Mouse (Mus musculus): ENCODE data around the gene Ak9. TPM values are rescaled to one million over a fixed set of nuclear protein-coding genes. Genes with fewer than 3 reads are reported as not detected.
"Not testable (repeated sequence)": the region's sequence is repeated elsewhere in the genome, so short reads cannot be mapped to it uniquely, and the experiment has no call there.

Gene Ak9
- polyA plus RNA-seq, 1 experiment from 2014 or later: 0.03 TPM

DNA sequence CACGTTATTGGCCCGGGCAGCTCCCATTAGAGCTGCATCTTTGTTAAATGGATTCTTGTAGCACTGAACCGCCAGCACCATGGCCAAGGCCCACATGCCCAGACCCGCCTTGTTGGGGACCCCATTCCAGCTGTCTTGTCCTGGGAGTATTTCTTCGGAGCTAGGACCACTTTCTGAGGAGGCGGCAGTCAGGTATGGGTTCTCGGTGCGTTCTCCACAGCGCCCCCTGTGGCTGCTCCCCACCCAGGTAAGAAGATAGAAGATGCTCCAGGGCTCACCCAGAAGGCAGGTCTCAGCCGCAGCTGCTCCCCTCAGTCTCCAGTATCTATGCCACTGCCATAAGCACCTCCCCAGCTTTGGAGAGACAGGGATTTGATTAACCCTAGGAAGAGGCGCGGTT lies 76.7 kb downstream of the Ak9 start:
- WGBS: 75% methylated on average over 12 of the region's 12 CpGs
- no peak for DNase-seq (ENCODE audit: low spot score)

DNA sequence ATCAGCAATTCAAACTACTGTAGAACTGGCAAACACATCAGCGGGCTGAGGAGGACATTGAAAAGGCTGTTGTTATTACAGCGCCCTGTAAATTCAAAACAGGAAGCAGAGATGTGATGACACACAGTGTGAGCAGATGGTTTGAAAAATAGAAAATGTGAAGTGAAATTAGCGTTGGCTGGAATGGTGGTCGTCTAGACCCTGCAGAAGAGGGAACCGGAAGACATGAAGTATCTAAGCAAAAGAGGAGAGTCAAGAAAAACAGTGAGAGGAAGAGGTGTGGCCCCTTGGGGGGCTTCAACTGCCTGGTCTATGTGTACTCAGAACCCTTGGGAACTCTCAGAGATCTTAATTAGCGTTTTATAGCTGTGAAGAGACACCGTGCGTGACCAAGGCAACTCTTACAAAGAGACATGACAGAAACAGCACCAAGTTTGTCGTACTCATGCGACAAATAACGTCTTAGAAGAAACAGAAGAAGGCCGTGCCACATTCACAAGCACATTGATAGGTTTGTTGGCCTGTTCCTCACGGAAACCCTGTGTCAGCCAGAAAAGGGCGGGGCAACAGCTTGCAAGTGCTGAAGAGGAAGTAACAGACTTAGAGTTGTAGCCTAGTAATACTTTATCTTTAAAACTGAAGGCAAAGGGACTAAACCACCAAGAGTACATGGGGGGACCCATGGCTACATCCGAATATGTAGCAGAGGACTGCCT lies 81.9 kb downstream of the Ak9 start:
- Histone ChIP-seq H3K27me3 (ENCODE audit: control insufficient read depth, insufficient read depth, low read length) (no peaks in the 10 kb centered on the region), H3K27ac (replicated peaks; ENCODE audit: low read depth, low read length) (no peak overlapping the region), H3K4me2 (ENCODE audit: low read depth, severe bottlenecking) (no peak overlapping the region), H3K9me3 (ENCODE audit: control insufficient read depth, low read length) (no peaks in the 10 kb centered on the region), H3K4me3 (ENCODE audit: low read depth, low read length) (no peak overlapping the region), H3K36me3 (ENCODE audit: control insufficient read depth, insufficient read depth, low read length) (no peaks in the 10 kb centered on the region), H3K9ac (ENCODE audit: low read length) (no peak overlapping the region), H3K4me1 (ENCODE audit: control insufficient read depth, insufficient read depth, low read length) (no peaks in the 10 kb centered on the region)
- DNase-seq (ENCODE audit: low spot score) (no peak), ATAC-seq (ENCODE audit: insufficient number of reproducible peaks, low FRiP score, low TSS enrichment, low read depth) (no peak)
- 72% methylated on average over 15 of the region's 15 CpGs for WGBS

More for the DNA sequence above, 76.7 kb downstream of the Ak9 start:
- Histone ChIP-seq H3K4me3 (ENCODE audit: low read depth, low read length) (no peak overlapping the region), H3K36me3 (ENCODE audit: control insufficient read depth, insufficient read depth, low read length) (no peaks in the 10 kb centered on the region), H3K4me1 (ENCODE audit: control insufficient read depth, insufficient read depth, low read length) (no peaks in the 10 kb centered on the region), H3K27me3 (ENCODE audit: control insufficient read depth, insufficient read depth, low read length) (no peaks in the 10 kb centered on the region), H3K9me3 (ENCODE audit: control insufficient read depth, low read length) (no peaks in the 10 kb centered on the region), H3K9ac (ENCODE audit: low read length) (no peak overlapping the region), H3K27ac (replicated peaks; ENCODE audit: low read depth, low read length) (no peak overlapping the region), H3K4me2 (ENCODE audit: low read depth, severe bottlenecking) (no peak overlapping the region)
- ATAC-seq (ENCODE audit: insufficient number of reproducible peaks, low FRiP score, low TSS enrichment, low read depth): no peak

DNA sequence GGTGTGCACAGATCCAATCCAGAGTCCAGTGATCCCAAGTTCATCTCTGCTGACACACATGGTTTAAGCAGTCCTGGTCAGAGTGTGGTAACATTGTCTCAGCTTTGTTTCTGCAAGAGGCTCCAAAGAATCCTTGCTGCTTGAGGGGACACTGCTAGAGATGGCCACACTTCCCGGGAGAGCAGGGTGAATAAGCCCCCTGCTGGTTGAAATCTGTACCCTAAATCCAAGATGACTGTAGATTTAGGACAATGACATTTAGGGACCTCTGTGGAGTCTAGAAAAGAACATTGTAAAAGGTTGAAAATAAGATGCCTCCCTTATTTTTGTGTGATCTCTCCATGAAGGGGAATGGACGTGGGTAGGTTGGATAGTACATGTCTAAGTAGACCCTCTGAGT lies 89.8 kb downstream of the Ak9 start:
- H3K9me3 ChIP-seq (ENCODE audit: control insufficient read depth, low read length): no peaks in the 10 kb centered on the region
- DNase-seq (ENCODE audit: low spot score) (no peak), ATAC-seq (ENCODE audit: insufficient number of reproducible peaks, low FRiP score, low TSS enrichment, low read depth) (no peak)
- H3K4me1 ChIP-seq (ENCODE audit: control insufficient read depth, insufficient read depth, low read length): no peaks in the 10 kb centered on the region
- no peaks in the 10 kb centered on the region for H3K36me3 ChIP-seq (ENCODE audit: control insufficient read depth, insufficient read depth, low read length)
- no peak overlapping the region for H3K4me2 ChIP-seq (ENCODE audit: low read depth, severe bottlenecking)
- H3K4me3 ChIP-seq (ENCODE audit: low read depth, low read length): no peak overlapping the region
- WGBS: 52% methylated on average over 2 of the region's 2 CpGs
- no peak overlapping the region for H3K27ac ChIP-seq (replicated peaks; ENCODE audit: low read depth, low read length)
- no peaks in the 10 kb centered on the region for H3K27me3 ChIP-seq (ENCODE audit: control insufficient read depth, insufficient read depth, low read length)
- H3K9ac ChIP-seq (ENCODE audit: low read length): no peak overlapping the region

DNA sequence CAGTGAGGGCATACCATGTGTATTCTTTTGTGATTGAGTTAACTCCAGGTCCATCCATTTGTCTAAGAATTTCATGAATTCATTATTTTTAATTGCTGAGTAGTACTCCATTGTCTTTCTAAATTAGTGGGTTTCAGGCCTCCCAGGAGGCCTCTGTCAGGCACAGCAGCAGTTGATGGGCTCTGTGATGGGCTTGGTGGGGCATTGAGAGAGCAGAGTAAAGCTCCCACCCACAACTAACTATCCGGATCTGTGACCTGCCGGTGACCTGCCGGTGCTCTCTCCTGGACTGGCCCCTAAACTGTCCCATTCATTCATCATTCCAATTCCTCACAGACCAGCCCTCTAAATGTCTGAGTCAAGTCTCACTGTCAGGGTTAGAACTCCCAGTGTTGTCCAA lies 97.3 kb downstream of the Ak9 start:
- Histone ChIP-seq H3K9ac (ENCODE audit: low read length) (no peak overlapping the region), H3K4me3 (ENCODE audit: low read depth, low read length) (no peak overlapping the region), H3K27me3 (ENCODE audit: control insufficient read depth, insufficient read depth, low read length) (no peaks in the 10 kb centered on the region), H3K36me3 (ENCODE audit: control insufficient read depth, insufficient read depth, low read length) (no peaks in the 10 kb centered on the region), H3K4me1 (ENCODE audit: control insufficient read depth, insufficient read depth, low read length) (no peaks in the 10 kb centered on the region), H3K9me3 (ENCODE audit: control insufficient read depth, low read length) (no peaks in the 10 kb centered on the region), H3K27ac (replicated peaks; ENCODE audit: low read depth, low read length) (no peak overlapping the region), H3K4me2 (ENCODE audit: low read depth, severe bottlenecking) (no peak overlapping the region)
- WGBS: 85% methylated on average over 3 of the region's 3 CpGs
- no peak for ATAC-seq (ENCODE audit: insufficient number of reproducible peaks, low FRiP score, low TSS enrichment, low read depth)
- DNase-seq (ENCODE audit: low spot score): no peak

DNA sequence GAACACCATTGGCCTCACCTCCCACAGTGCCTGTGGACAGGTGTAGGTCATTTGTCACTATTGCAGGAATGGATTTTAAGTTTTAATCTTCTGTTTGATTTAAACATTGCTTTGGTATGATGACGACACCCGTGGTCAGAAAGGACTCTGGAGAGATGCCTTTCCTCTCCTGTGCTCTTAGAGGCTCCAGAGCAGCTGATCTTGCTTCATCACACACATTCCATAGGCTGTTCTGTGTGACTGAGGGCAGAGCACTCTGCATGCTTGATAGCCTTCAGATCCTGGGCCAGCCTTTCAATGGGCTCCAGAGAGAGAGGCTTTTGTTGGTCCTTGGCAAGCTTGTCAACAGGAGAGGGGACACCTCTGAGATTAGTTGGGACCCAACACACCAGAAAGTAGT lies 99.6 kb downstream of the Ak9 start:
- H3K36me3 ChIP-seq (ENCODE audit: control insufficient read depth, insufficient read depth, low read length): no peaks in the 10 kb centered on the region
- ATAC-seq (ENCODE audit: insufficient number of reproducible peaks, low FRiP score, low TSS enrichment, low read depth) (no peak), DNase-seq (ENCODE audit: low spot score) (no peak)
- H3K4me3 ChIP-seq (ENCODE audit: low read depth, low read length): no peak overlapping the region
- H3K9ac ChIP-seq (ENCODE audit: low read length): no peak overlapping the region
- no peaks in the 10 kb centered on the region for H3K9me3 ChIP-seq (ENCODE audit: control insufficient read depth, low read length)
- H3K4me2 ChIP-seq (ENCODE audit: low read depth, severe bottlenecking): no peak overlapping the region
- no peaks in the 10 kb centered on the region for H3K27me3 ChIP-seq (ENCODE audit: control insufficient read depth, insufficient read depth, low read length)
- H3K4me1 ChIP-seq (ENCODE audit: control insufficient read depth, insufficient read depth, low read length): no peaks in the 10 kb centered on the region
- no peak overlapping the region for H3K27ac ChIP-seq (replicated peaks; ENCODE audit: low read depth, low read length)
- 79% methylated on average over 2 of the region's 2 CpGs for WGBS

DNA sequence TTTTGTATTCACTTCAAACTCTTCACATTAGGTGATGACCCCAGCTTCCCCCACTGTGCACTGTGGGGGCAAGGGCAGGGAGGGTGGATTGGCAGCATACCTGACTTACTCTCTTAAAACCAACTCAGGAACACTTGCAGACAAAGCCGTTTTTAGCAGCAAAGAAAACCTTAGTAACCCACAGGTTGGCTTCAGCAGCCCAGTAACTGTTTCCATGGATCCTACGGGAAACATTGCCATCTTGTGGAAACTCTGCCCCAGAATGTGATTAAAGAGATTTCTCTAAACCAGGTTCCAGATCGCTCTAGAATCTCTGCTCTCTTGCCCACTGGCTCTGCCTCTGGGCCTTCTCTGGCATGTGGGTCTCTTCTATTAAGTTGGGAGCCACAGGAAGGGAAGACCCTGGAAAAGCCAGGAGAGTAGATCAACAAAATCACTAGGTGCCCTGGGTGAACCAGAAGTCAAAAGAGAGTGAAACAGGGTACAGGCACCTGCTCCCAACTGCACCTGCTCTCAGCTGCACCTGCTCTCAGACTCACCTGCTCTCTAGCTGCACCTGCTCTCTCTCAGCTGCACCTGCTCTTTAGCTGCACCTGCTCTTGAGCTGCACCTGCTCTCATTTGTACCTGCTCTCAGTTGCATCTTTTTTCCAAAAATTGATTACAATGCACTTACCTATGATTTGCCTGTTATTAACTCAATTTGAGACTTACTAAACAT lies 100.3 kb downstream of the Ak9 start:
- no peak for DNase-seq (ENCODE audit: low spot score)
- ATAC-seq (ENCODE audit: insufficient number of reproducible peaks, low FRiP score, low TSS enrichment, low read depth): no peak
- Histone ChIP-seq H3K4me3 (ENCODE audit: low read depth, low read length) (no peak overlapping the region), H3K4me2 (ENCODE audit: low read depth, severe bottlenecking) (no peak overlapping the region), H3K27ac (replicated peaks; ENCODE audit: low read depth, low read length) (no peak overlapping the region), H3K4me1 (ENCODE audit: control insufficient read depth, insufficient read depth, low read length) (no peaks in the 10 kb centered on the region), H3K36me3 (ENCODE audit: control insufficient read depth, insufficient read depth, low read length) (no peaks in the 10 kb centered on the region), H3K9ac (ENCODE audit: low read length) (no peak overlapping the region), H3K27me3 (ENCODE audit: control insufficient read depth, insufficient read depth, low read length) (no peaks in the 10 kb centered on the region), H3K9me3 (ENCODE audit: control insufficient read depth, low read length) (no peaks in the 10 kb centered on the region)
- 39% methylated on average over 3 of the region's 3 CpGs for WGBS

DNA sequence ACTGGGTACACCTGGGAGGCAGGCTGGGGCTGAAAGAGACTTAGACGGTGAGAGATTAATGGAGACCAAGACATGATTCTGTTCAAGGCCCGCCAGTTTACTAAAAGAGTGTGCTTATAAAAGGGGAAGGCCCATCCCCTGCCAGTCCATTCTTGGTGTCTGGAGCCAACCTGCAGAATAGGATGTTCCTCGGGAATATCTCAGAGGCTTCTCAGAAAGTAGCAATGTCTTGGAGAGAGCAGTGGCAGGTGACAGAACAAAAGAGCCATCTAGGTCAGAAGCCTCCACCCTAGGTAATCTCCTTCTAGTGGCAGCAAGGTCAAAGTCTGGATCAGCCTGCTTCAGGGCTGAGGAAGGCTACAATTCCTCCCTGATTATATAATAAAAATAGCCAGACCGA lies 106.4 kb downstream of the Ak9 start:
- not testable (repeated sequence) for H3K27me3 ChIP-seq (ENCODE audit: control insufficient read depth, insufficient read depth, low read length); H3K4me2 ChIP-seq (ENCODE audit: low read depth, severe bottlenecking); H3K4me1 ChIP-seq (ENCODE audit: control insufficient read depth, insufficient read depth, low read length); H3K9me3 ChIP-seq (ENCODE audit: control insufficient read depth, low read length); H3K4me3 ChIP-seq (ENCODE audit: low read depth, low read length); H3K36me3 ChIP-seq (ENCODE audit: control insufficient read depth, insufficient read depth, low read length); H3K9ac ChIP-seq (ENCODE audit: low read length); ATAC-seq (ENCODE audit: insufficient number of reproducible peaks, low FRiP score, low TSS enrichment, low read depth); DNase-seq (ENCODE audit: low spot score); H3K27ac ChIP-seq (replicated peaks; ENCODE audit: low read depth, low read length)
- 92% methylated on average over 4 of the region's 4 CpGs for WGBS

DNA sequence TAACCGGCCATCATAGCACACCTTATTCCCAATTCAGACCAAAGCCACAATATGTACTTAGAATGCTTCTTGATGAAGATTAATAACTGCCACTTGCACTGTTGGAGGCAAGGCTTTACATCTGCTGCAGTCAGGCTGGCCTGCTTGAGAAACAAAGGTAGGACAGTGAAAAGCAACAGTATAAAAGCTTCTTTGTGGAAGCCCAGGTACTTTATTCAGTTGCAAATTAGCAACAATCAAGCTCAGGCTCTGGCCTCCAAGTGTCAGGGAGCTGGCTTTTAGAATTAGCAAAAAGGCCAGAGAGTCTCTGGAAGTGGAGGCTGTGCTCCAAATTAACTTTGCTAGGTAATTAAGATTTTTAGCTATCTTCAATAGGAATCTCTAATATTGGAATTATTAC lies 107.0 kb downstream of the Ak9 start:
- not testable (repeated sequence) for H3K4me1 ChIP-seq (ENCODE audit: control insufficient read depth, insufficient read depth, low read length); H3K27ac ChIP-seq (replicated peaks; ENCODE audit: low read depth, low read length); H3K4me3 ChIP-seq (ENCODE audit: low read depth, low read length); H3K36me3 ChIP-seq (ENCODE audit: control insufficient read depth, insufficient read depth, low read length); ATAC-seq (ENCODE audit: insufficient number of reproducible peaks, low FRiP score, low TSS enrichment, low read depth); H3K27me3 ChIP-seq (ENCODE audit: control insufficient read depth, insufficient read depth, low read length); H3K9ac ChIP-seq (ENCODE audit: low read length); H3K9me3 ChIP-seq (ENCODE audit: control insufficient read depth, low read length); H3K4me2 ChIP-seq (ENCODE audit: low read depth, severe bottlenecking); DNase-seq (ENCODE audit: low spot score)
- WGBS: 93% methylated on average over 1 of the region's 1 CpGs
